Mouse (Mus musculus): ENCODE measurements around the gene Rbpj.
A peak's percentile ranks its signal among the peaks of the same experiment; 100 is the strongest.

Gene Rbpj

DNA sequence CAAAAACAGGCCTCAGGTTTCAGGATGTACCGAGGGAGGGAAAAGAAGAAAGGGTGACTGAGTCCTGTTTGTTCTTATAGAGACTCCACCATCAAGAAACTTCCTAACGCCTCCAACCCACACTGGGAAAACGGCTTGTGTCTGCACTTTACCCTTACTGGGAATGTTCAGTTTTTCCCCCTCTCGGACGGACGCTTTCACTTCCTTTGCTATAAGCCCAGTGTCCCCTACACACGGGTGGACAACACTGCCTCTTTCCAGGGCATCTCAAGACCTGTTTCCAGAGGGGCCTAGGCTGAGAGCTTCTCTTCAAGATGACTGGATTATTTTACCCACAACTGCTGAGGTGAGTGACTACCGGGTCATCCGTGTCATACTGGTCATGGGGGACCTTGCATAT, at the start of gene Rbpj:
Gene Rbpj, plus strand, starts transcription at position 270 of the 400 bp plus-strand sequence.
- DNase-seq = no peak

DNA sequence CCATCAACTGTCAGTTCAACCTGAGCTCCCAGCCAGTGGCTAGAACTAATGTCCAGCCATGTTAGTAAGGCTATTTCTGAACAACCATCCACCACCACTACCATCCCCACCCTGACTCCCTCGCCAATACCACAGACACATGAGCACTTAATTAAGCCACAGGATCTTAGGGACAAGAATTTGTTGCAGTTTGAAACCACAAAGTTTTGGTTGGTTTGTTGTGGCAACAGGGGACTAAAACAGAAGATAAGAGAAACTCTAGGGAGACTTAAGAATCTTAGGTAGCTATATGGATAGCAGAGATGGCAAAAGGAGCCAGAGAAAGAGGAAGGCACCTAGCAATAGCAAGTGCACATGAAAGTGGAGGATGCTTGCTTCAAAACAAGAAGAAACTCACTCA, 45.2 kb upstream of the Rbpj start:
- no peak for DNase-seq

DNA sequence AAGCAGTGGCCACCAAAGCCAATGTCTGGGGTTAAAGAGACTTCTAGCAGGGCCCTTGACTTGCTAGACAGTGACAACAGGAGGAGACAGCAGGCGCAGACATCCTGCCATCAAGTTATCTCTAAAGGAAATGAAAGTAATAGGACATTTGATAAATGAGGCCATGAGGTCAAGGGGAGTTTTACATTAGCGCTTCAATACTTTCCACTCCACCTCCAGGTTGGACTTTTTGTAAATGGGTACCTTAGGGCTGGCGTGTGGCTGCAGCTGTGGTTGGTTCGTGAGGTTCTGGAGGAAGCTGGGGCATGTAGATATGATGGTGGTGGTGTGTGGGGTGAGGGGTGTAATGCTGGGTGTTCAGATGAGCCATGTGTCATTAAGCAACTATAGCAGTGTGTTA, 44.7 kb upstream of the Rbpj start:
- DNase-seq = no peak

DNA sequence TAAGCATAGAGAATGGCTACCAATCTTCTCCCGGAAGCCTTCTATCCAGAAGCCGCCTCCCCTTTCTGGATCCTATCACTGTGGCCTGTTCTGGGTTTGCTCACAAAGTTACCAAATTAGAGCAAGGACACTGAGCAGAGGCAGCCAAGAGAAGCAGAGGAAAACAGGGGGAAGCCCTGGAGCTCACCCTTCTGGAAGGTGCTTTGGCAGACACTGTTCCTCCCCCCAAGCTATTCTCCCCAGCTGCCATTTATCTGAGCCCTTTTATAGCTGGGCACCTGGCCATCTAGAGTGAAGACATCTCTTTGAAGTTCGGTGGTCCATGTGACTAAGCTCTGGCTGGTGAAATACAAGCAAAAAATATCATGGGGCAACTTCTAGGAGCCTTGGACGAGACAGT, 38.5 kb upstream of the Rbpj start:
- DNase-seq = peak; percentile 9

DNA sequence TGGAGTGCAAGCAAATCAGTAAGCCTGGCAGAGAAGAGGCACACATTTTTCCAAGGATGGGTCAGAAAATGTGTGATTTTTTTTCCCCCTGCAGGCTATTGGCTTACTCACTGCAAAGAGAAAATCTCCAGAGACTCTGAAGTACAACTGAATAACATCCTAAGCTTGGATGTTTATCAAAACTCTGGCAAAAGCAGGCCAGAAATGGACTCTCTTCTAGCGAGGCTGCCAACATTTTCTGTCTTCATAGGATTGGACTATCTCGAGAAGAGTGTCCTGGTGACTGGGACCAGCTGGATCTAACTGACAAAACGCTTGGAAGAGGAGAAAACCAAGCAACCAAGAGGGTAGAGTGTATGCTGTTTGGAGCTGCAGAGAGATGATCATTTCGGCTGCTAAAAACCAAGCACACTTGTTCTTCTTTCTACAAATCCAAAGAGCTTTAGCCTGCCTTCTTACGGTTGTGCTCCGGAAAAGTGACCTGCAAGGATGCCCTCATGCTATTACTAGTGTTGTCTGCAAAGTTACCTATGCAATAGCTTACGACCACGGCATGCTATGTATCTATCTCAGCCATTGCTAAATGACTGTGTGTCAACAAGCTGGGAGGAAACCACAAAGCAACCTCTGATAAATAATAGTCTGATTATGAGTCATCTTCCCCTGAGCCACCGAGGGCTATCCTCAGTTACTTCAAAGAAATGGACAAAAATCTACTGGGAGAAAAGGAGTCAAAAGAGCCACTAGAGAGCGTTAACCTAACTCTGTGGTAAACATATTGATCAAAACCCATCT, 36.1 kb upstream of the Rbpj start:
- no peak for DNase-seq

DNA sequence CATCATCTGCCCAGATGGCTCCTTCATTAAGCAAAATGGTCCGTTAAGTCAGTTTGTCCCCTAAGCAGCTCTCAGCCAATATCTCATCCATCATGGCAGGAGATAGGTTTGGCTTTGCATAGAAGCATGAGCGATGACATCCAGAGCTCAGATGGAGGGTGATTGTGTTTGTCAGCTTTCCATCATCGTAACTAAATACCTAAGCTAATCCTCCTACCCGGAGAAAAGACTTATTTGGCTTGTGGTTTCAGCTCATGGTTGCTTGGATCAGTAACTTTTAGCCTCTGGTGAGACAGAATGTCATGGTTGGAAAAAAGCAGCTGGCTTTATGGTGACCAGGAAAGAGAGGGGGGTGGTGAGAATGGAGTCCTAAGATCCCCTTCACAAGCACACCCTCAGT, 33.5 kb upstream of the Rbpj start:
- DNase-seq = no peak

DNA sequence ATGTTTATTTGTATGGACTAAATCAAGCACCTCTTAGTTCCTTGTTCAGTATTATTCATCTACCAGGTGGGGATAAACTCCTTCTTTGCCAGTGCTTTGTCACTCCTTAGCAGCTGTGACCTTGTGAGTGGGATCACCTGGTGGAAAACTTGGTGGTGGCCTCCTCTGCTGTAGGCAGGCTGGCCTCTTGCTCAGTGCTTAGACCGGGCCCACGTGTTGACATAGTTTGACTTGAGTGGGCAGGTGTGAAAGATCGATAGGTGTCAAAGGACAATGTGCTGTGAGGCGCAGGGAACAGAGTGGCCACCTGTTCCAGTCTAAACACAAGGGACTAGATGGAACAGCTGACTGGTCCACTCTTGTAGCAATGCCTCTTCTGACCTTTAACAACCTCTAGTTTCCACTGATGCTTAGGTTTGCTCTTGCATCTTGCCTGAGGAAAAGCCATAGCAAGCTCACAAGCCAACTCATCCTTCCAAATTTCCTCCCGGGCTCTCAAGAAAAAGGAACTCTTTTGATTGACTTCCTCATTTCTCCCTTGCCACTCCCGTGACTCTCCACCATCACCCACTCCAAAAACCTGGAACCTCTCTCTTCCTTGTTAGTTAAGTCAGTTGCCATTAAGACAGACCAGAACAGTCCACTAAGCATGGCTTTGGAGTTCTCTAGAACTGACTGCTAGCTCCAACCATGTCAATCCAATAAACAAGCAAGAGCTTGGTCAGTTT, 28.9 kb upstream of the Rbpj start:
- no peak for DNase-seq

DNA sequence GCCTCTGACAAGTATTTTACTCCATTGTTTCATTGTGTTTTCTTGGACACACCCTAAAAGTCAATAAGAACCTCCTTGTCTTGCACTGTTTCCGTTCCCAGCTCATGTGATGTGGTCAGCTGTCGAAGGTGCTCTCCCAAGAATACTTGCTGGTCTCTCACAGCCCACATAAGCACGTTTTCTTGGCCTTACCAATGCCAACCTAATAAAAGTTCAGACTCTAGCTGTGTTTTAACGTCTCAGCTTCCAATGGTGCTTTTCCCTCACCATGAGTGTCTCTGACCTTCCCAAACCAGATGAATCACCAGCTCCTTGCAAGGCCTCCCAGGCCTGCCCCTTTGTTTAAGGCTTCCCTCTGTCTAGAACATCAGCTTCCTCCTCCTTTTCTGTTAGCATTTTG, 28.2 kb upstream of the Rbpj start:
- DNase-seq = no peak

DNA sequence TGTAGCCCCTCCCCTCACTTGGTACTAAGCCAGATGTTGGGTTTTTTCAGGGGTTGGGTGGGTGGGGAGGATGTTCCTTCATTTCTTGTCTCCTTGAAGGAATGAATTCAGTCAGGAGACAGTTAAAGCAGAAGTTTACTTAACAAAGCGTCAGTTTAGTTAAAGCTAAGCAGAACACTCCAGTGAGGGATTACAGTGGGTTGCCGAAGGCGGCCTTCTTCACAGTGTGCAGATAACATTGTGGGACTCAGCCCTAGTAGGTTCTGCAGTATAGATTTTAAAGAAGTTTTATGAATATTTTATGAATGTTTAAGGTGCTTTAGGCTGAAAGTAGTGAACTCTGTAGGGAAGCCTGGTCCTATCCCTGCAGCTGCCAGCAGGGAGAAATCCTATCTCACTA, 27.7 kb upstream of the Rbpj start:
- no peak for DNase-seq

DNA sequence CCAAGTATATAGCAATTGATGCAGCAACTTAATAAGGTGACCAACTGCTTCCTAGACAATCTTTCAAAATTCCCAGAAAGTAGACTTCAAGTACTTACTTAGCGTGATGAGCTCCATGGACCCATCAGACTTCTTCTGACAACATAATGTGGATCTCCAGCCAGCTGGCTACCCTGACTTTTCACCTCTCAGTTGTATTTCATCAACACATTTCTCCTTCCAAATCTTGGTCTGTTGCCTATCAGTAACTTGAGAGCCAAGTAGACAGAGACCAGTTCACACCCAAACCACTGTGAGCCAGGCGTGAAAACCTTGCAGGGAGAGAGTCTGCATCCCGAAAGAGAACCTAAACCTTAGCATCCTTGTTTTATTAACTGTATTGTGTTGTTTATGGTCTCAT, 26.3 kb upstream of the Rbpj start:
- no peak for DNase-seq

DNA sequence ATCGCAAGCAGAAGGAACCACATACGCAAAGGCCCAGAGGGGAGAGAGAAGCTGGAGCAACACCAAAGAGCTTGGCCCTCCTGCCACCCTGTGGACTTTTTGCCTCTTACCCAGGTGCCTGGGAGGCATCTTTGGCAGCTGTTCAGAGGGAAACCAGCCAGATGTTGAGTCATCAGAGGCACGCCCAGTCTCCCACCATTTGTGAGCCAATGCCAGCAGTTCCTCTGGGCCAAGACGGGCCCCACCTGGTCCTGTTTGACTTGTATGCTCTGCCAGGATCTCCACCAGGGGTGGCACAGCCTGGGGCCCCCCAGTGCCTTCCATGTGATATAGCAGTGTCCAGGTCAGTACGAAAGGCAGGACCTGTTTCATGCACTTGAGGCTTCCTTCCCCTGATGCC, 21.9 kb upstream of the Rbpj start:
- peak; percentile 11 for DNase-seq

DNA sequence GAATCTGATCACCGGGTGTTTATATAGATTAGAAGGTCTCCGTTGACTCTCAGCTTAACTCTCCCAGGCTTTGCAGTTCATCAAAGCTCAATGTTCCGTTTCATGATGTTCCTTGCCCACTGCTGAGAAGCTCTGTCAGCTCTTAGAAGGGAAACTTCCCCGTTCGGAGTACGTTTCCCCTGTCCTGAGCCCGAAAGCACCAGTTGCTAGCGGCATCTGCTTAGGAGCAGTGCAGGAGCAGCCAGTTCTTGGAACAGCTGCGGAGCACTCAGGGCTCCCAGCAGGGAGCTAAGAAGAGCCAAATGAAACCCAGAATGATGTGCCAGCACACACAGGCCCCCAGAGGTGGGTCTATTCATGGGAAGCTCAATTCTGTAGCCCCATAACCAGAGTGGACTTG, 15.0 kb upstream of the Rbpj start:
- no peak for DNase-seq

DNA sequence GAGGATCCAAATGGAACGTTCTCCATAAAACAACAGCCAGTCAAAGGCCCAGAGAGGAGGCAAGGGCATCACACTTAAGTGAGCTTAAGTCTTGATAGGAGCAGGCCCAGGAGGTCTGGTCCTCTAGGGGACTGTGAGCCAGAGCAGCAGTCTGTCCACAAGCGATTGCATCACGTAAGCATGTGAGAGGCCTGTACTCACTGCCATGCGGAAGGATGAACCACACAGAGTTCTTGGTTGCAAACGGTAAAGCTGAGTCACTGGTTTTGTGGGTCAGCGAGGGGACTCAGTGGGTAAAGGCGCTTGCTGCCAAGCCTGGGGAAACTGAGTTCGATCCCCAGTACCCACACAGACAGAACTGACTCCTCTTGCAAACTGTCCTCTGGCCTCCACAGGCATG, 14.1 kb upstream of the Rbpj start:
- DNase-seq = no peak

DNA sequence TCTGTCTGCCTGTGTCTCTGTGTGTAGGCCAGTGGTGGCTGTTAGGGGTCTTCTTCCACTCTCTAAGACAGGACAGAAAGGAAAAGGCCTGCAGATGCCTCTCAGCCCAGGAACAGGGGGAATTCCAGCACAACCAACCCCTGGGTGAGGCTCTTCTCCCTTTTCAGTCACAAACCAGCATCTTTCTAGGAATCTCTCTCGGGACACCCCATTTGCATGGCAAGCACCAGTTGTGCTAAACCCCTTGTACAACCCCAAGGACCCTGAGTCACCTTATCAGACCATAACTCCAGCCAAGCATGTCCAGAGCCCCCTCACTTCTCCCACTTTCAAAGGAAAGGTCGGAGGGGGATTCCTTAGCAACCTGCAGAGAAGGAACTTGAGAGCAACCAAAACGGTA, 13.0 kb upstream of the Rbpj start:
- DNase-seq = no peak

DNA sequence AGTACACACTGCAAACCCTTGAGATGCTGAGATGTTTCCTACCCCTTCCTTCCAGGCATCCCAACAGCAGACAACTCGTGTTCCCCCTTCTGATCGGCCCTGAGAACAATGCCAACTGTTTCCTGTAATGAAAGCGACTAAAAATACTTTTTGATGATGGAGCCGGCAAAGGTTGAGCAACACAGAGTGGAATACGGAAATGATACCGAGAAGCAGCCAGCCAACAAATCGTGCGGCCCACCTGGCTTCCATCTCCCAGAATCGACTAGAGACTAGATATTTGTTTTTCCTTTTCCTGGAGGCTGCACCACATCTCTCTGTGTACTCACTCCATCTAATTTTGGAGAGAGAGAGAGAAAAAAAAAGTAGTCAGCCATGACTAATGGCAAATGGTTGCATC, 11.2 kb upstream of the Rbpj start:
- no peak for DNase-seq

DNA sequence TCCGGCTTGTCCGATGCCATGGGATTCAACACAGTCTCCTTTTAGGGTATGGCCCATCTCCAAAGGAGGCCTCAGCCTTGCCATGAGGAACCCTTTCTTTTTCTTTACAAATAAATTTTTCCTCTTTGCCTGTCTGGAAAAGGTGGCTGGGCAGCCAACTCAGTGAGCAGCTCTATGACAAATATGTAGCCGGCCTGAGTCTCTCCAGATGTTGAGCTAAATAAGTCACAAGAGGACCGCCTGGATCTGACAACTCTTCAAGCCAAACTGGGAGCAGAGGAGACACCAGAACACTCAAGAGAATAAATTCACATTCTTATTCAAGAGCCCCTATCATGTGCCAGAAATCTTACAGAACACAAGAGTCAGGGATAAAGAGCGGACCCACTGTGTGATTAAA, 10.5 kb upstream of the Rbpj start:
- DNase-seq = no peak

DNA sequence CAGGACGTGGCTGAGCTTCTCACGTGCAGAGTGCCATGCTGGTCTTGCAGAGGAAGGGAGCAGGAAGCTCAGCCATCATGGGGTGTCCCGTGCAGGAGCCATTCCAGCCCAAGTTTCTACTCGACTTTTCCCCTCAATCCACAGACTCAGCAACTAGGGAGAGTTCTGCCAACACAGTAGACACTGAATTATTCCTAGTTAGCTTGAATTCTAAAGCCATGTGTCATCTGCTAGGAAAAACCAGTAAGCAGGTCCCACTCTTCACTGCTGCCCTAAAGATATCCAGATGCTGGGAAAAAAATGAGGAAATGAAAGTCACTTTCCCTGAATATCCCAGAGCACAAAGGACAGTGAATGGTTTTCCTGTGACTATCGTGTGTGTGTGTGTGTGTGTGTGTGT, 5.8 kb upstream of the Rbpj start:
- DNase-seq = no peak

DNA sequence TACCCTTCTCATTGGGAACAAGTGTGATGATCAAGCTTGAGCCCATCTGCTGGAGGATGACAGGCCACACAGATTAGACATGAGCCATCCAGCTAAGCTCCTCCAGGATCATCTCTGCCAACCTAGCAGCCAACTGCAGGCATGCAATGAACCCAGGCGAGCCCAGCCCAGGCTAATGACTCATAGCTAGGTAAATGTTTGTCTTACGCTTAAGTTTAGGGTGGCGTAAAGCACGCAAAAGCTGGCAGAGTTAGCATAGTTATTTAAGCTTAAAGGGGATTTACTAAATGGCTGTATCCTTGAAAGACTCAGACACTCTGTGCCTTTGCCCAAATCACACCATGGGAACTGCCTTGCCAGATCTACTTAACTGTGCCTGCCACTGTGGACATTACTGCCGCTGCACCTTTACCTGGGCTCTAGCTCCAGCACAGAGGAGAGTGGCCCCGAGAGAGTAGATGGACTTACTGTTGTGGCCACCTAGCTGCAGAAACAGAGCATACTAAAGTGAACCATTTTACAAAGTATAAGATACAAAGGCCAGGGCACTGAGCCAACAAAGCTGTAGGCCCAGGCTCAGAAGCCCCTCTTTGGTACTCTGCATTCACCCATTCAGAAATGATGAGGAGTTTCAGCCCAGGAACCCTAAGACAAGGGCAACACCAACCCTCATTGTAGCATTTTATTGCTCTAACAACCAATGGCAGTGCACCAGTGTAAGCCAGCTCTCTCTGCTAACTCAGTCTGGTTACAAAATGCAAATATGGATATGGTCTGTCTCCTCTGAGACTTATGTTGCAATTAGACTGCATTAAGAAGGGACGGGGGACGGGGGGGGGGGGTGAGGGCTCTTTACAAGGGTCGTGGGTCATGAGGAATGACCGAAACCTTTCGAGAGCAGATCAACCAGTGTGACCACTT, 2.6 kb upstream of the Rbpj start:
- no peak for DNase-seq

DNA sequence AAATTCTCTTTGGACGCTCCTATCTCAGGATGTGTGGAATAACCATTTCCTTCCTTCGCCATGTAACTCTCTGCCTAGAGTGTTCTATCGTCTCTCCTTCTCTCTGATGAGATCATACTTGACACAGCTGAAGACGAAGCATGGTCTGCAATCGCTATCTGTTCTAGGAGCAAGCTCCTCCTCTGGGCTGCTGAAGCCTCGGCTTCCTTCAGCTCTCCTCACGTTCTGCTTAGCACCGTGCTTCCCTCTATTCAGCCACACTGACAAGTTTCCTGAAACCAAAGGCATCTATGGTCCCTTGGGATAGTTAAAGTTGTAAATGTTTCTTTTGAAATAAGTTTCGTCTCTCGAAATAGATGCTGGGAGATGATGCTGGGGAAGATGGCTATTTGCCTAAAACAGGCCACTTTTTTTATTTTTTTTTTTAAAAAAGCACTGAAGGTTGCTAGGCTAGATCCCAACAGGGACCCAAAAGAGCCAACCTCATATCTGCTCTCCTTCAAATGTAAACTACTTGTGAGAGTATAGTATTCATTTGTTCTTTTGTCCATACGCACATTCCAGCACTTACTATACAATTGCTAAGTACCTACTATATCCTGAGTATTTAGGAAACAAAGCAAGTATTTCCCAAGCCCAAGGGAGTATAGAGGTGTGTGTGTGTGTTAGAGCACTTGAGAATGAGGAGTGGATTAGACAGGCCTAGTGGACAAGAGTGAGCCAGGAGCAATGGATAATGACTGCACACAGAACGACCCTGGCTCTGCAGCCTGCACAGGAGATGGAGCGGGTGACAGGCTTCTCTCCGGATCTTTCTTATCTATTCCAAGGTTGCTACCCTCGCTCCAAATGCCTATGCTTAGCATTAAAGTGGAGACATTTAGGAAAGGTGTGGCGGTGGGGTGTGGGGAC, 726 bp downstream of the Rbpj start:
- no peak for DNase-seq

DNA sequence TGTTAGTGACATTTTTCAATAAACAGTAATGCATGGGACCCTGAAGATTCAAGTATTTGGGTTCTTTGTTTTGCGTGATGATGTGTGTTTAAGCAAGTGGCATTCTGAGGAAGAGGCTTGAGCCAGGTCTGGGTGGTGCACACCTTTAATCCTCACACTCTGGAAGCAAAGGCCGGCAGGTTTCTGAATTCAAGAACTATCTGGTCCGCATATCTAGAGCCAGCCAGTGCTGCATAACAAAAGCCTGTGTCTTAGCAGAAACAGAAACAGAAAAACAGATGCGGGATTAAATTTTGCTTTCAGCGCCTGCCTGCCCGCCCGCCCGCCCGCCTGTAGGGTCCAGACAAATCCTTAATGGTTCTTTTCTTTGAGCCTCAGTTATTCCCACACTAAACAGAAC, 1.6 kb downstream of the Rbpj start:
- no peak for DNase-seq

DNA sequence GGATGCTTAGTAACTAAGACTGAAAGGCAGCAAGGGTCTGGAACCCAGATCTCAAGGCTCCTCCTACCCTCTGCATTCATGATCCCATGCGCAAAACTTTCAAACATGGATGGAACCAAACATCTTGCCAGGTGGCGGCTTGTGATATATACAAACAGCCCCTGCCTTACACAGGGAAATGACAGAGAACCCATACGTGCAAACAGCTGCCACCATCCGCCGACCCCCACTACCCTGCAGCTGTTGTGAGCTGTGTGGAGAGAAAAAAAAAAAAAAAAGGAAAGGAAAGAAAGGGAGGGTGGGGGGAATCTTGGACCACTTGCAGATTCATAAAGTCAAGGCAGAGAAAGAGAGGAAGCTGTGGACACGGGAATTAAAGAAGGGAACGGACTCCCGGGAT, 2.4 kb downstream of the Rbpj start:
- DNase-seq = no peak

DNA sequence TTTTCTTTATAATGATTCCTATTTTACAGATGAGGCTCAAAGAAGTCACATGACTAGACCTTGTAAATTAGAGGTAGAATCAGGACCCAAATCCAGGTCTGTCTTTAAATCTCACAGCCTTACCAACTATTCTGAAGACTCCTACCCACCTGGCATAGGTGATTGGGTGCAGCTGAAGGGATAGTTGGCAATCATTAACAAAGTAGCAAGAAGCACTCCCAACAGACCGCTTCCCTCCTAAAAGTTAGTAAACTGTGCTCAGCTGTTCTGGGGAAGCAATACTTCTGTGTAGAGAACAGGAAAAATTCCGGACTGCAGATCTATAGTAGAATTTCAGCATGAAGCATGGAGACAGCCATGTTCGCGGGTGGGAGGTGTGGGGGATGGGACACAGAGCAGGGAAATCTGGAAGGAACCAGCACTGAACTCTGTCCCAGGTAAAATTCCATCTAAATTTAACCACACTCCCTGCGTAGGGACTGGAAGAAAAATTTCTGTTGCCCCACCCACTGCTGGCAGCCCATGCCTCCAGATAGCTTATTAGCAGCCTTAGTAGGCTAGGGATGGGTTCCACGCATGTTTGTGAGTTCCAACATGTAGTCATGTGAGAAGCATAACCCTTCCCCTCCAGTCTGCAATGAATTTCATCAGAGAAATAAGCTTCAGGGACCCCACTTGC, 3.3 kb downstream of the Rbpj start:
- no peak for DNase-seq
